Mouse (Mus musculus) heart, adult 2 months (tissue): ENCODE measurements around the gene Aph1c. TPM values are rescaled to one million over a fixed set of nuclear protein-coding genes. Genes with fewer than 3 reads are reported as not detected.
"Not testable (repeated sequence)": the region's sequence is repeated elsewhere in the genome, so short reads cannot be mapped to it uniquely, and the experiment has no call there.

Source experiments
- DNase-seq, 2 experiments: peaks; one replicate each; pipeline ENCODE4 v3.0.0; 2021
- H3K27ac ChIP-seq: fragments of 200-600 bp; 2 replicates; pipeline ENCODE4 v1.8.1; 2022
- H3K27me3 ChIP-seq: fragments of 200-500 bp; 2 replicates; pipeline ENCODE4 v1.6.1; 2012; ENCODE audit warnings: mild to moderate bottlenecking, low read length, inconsistent platforms, mixed read lengths; ENCODE audit not compliant: control insufficient read depth, insufficient read depth
- H3K36me3 ChIP-seq: fragments of 200-500 bp; 2 replicates; pipeline ENCODE4 v1.6.1; 2012; ENCODE audit warnings: low read length, inconsistent platforms; ENCODE audit not compliant: control insufficient read depth, insufficient read depth
- H3K4me1 ChIP-seq: fragments of 200-500 bp; 2 replicates; pipeline ENCODE4 v1.6.1; 2011; ENCODE audit warnings: low read length; ENCODE audit not compliant: control insufficient read depth, insufficient read depth
- H3K4me3 ChIP-seq: fragments of 200-600 bp; 2 replicates; pipeline ENCODE4 v1.8.1; 2022
- H3K79me2 ChIP-seq: fragments of 200-500 bp; replicated peaks from 2 replicates; pipeline ENCODE4 v1.6.1; 2012; ENCODE audit warnings: mild to moderate bottlenecking, inconsistent platforms, low read length, moderate library complexity, mixed read lengths; ENCODE audit not compliant: control insufficient read depth, insufficient read depth
- H3K9ac ChIP-seq: fragments of 200-500 bp; 2 replicates; pipeline ENCODE4 v1.6.1; 2012; ENCODE audit warnings: low read depth, mild to moderate bottlenecking, control low read depth, inconsistent platforms, low read length, mixed read lengths
- CTCF ChIP-seq: fragments of 200-600 bp; IDR thresholded peaks from 2 replicates; pipeline ENCODE4 v1.8.1; 2022; ENCODE audit warnings: antibody characterized with exemption, mild to moderate bottlenecking, moderate library complexity
- EP300 ChIP-seq: fragments of 200-500 bp; IDR thresholded peaks from 2 replicates; pipeline ENCODE4 v1.6.1; 2011; ENCODE audit warnings: low read depth, low read length, control low read depth; ENCODE audit not compliant: insufficient read depth
- POLR2A ChIP-seq: fragments of 200-500 bp; IDR thresholded peaks from 2 replicates; pipeline ENCODE4 v1.6.1; 2011; ENCODE audit warnings: mild to moderate bottlenecking, low read depth, low read length, control low read depth; ENCODE audit not compliant: insufficient read depth
- WGBS: fragments of 180-500 bp; shearing (Covaris S2); methylation state at CpG from one replicate; pipeline ENCODE4 v1.1.7; 2018; 5-methylcytosine and 5-hydroxymethylcytosine counted together
- intact Hi-C: fragments of 180-260 bp; cut with DNase I; formaldehyde crosslinking; loops from one replicate; pipeline ENCODE4 v1.15.1; 2025
- polyA plus RNA-seq: library from polyadenylated mRNA; depleted of rRNA; stranded (reverse); fragments of >200 nt; gene quantifications from 2 replicates; pipeline ENCODE4 v1.2.3, GENCODE M21; 2012; rRNA removed
- total RNA-seq, 2 experiments: library from RNA; stranded (reverse); gene quantifications; 2 replicates each; pipeline ENCODE4 v1.2.3; 2021

Gene Aph1c
- total and polyA plus RNA-seq, 3 experiments, result 0.43 to 1.2 (median 1.1) TPM

DNA sequence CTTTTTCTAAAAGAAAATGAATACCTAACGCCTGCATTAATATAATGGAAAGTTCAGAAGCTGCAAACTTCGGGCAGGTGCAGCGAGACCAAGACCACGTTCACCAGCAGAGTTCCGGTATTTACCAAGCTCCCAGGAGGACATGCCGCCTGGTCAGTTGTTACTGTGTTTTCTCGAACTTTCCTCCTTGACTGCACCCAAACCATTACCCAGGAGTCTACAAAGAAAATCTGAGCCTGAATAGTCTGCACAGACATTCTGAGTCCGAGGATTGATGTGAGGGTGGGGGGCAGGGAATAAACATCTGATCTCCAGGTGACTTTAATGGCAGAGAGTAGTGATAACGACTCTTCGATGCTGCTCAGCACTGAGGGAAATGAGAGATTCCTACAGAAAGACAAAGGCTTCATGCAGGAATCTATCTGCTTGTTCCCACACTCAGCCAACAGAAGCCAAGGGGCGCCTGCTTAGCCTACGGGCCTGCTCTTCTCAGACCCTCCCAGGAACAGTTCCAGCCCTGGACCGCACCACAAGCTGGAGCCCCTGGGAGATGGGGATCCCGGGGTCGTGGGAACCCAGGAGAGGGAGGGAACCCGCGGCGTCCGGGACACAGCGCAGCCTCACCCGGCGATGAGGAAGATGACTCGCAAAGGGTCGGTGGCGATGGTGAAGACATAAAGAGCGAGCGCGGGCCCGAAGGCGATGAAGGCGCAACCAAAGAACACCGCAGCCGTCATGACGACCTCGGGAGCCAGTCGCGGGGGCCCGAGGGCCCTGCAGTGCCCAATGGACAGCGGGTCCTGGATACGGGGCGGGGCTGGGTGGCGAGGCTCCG is 39.7 kb downstream of the Aph1c start:
- H3K4me3 ChIP-seq, result peak overlapping the region; percentile 75

DNA sequence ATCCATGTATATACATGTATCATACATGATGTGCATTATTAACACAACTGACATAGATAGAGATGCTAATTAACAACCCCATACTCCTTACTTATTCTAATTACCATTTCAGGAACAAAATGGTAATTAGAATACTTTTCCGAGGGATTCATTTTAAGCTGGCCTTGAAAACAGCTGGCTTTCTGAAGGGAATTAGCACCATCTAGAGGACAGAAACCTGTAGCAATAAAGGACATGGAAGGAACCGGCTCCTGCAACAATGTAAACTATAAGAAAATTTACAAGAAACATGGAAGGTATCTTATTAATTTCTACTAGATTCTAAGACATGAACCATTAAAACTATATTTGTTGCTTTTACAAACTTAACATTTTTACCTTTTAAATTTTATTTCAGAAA is 46.7 kb downstream of the Aph1c start:
- 11% methylated on average over 2 of the region's 2 CpGs for WGBS
- DNase-seq, result no peak
- H3K79me2 ChIP-seq, result no peaks in the 10 kb centered on the region
- no peak overlapping the region for H3K4me3 ChIP-seq
- H3K4me1 ChIP-seq, result no peaks in the 10 kb centered on the region
- TF ChIP-seq EP300 (no peak), CTCF (peak; percentile 81), POLR2A (no peak)
- H3K27ac ChIP-seq, result no peak overlapping the region
- intact Hi-C loops, result loop anchor here (1.0 to 5.0 kb wide), 3 partner anchors 142 to 323 kb away; partner anchors contain the start of gene Fbxl22
- no peak overlapping the region for H3K9ac ChIP-seq
- H3K36me3 ChIP-seq, result no peaks in the 10 kb centered on the region
- H3K27me3 ChIP-seq, result no peaks in the 10 kb centered on the region

More for the DNA sequence above, 39.7 kb downstream of the Aph1c start:
- peak overlapping the region; percentile 88 for H3K27ac ChIP-seq
- intact Hi-C loops, result loop anchor here (2.0 kb wide), 1 partner anchor 40 kb away; the partner anchor contains the start of gene Aph1c
- TF ChIP-seq EP300 (no peak), CTCF (no peak), POLR2A (no peak; the same call in 1 of the 2 replicates)
- no peaks in the 10 kb centered on the region for H3K36me3 ChIP-seq
- no peaks in the 10 kb centered on the region for H3K27me3 ChIP-seq
- WGBS, result 3% methylated on average over 43 of the region's 43 CpGs
- no peaks in the 10 kb centered on the region for H3K79me2 ChIP-seq
- peak overlapping the region; percentile 84 for H3K9ac ChIP-seq
- no peak for DNase-seq
- H3K4me1 ChIP-seq, result no peaks in the 10 kb centered on the region; the same call in 1 of the 2 replicates

DNA sequence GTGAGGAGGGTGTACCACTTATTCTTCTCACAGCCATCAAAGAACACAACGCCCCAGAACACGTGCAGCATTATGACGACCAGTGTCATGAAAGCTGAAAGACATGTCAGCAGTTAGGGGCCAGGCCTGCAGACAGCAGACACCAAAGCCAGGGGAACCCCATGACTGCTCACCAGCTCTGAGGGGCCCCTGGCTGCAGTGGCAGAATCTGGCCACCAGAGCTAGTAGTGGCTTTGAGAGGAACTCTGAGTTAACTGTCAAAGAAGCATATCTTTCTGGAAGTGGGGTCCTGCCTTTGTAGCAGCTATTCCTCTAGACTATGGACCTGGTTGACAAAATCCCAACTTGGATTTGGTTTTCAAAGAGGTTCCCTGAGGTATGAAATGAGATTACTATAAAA is 50.0 kb downstream of the Aph1c start:
- TF ChIP-seq CTCF, result peak; percentile 29; the same call in 1 of the 2 replicates
- H3K27ac ChIP-seq, H3K27me3 ChIP-seq, H3K79me2 ChIP-seq, intact Hi-C loops, H3K9ac ChIP-seq, H3K4me3 ChIP-seq, H3K36me3 ChIP-seq, DNase-seq, H3K4me1 ChIP-seq: not testable (repeated sequence)
- 83% methylated on average over 1 of the region's 3 CpGs for WGBS

DNA sequence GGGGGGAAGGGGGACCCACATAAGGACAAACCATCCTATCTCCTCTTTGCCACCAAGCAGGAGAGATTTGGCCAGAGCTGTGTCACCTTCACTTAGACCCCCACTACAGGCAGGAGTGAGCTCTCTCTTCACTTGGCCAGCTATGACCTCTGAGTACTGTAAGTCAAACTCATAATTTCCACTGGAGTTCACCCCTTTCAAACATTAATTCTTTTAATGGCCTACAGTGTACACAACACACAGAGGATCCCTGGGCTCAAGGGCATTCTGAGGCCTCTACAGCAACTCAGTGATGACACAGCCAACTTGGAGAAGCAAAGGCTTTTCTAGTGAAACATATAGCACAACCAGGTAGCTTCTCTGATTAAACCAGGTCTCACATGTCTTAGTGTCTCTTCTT is 63.8 kb downstream of the Aph1c start:
- no peak overlapping the region for H3K9ac ChIP-seq
- TF ChIP-seq EP300 (no peak), POLR2A (no peak), CTCF (no peak)
- H3K27ac ChIP-seq, result no peak overlapping the region
- H3K4me3 ChIP-seq, result no peak overlapping the region
- intact Hi-C loops, result loop anchor here (5.0 kb wide), 1 partner anchor 118 kb away; no protein-coding TSS in a partner anchor
- H3K27me3 ChIP-seq, result no peaks in the 10 kb centered on the region
- no peaks in the 10 kb centered on the region for H3K4me1 ChIP-seq
- DNase-seq, result no peak
- no peaks in the 10 kb centered on the region for H3K79me2 ChIP-seq
- H3K36me3 ChIP-seq, result no peaks in the 10 kb centered on the region

DNA sequence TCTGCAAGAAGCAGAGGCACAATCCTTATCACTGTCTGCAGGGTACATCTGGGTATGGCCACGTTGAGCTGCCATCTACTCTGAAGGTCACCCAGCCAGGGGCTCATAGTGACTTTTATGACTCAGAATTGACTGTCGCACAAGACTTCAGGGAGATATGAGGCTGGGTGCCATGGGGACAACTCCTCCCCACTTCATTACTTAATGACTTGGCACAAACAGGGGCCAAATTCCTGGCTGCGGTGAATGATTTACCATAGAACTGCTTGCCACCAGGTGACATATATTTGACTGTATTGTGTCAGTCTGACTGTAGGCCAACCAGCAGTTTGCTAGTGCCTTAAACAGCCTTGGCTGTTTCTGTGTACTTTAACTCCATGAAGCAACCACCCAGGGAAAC is 65.3 kb downstream of the Aph1c start:
- intact Hi-C loops, result no loop called here
- no peak overlapping the region for H3K9ac ChIP-seq
- no peak overlapping the region for H3K4me3 ChIP-seq
- no peaks in the 10 kb centered on the region for H3K79me2 ChIP-seq
- no peaks in the 10 kb centered on the region for H3K36me3 ChIP-seq
- DNase-seq, result no peak
- no peaks in the 10 kb centered on the region for H3K4me1 ChIP-seq
- no peaks in the 10 kb centered on the region for H3K27me3 ChIP-seq
- TF ChIP-seq CTCF, result no peak
- no peak for TF ChIP-seq POLR2A
- TF ChIP-seq EP300, result no peak
- 46% methylated on average over 3 of the region's 3 CpGs for WGBS
- H3K27ac ChIP-seq, result no peak overlapping the region

DNA sequence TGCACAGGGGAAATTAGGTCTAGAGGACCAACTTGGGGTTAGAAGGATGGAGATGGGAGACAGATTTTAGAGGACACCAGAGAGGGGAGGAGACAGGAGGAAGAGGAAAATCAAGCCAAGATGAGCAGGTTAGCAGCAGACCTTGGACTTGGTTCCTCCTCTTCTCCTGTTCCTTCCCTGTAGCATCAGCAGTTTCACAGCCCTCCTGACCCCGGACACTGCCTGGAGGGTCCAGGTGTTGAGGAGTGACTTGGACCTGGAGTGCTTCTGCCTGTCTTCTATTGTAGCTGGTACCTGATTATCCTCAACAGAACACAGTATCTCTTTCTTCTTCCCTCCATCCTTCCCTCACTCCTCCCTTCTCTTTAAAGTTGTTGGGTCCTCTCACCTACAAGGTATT is 65.8 kb downstream of the Aph1c start:
- Histone ChIP-seq H3K27ac (no peak overlapping the region), H3K27me3 (no peaks in the 10 kb centered on the region), H3K9ac (no peak overlapping the region), H3K79me2 (no peaks in the 10 kb centered on the region), H3K4me1 (no peaks in the 10 kb centered on the region), H3K4me3 (no peak overlapping the region), H3K36me3 (no peaks in the 10 kb centered on the region)
- intact Hi-C loops, result no loop called here
- TF ChIP-seq CTCF, result no peak
- no peak for DNase-seq
- WGBS, result 86% methylated on average over 1 of the region's 1 CpGs

Other genes starting within 250 kb of the Aph1c start
- 10 to 100 TPM; 20.6 to 20.7 TPM for gene Usp3, start 241.6 kb downstream of the Aph1c start, total RNA-seq
- gene Usp3, start 241.6 kb downstream of the Aph1c start, polyA plus RNA-seq, result 7.2 and 10.2 TPM in 2 replicates
- not detected for gene Car12, start 121.0 kb downstream of the Aph1c start, total RNA-seq
- gene Car12, start 121.0 kb downstream of the Aph1c start, polyA plus RNA-seq, result not detected in 2 replicates
- gene Aph1b, start 39.2 kb downstream of the Aph1c start, total RNA-seq, result 1 to 10 TPM; 4.3 to 5.2 TPM
- gene Aph1b, start 39.2 kb downstream of the Aph1c start, polyA plus RNA-seq, result 2.3 and 5.4 TPM in 2 replicates
- under 1 TPM; 0.14 to 0.16 TPM for gene Gm10647, start 37.7 kb downstream of the Aph1c start, total RNA-seq
- 0.10 and 0.26 TPM in 2 replicates for gene Gm10647, start 37.7 kb downstream of the Aph1c start, polyA plus RNA-seq
- gene Rab8b, start 85.0 kb upstream of the Aph1c start, total RNA-seq, result 1 to 10 TPM; 8.5 to 9.8 TPM
- 5.5 and 10.0 TPM in 2 replicates for gene Rab8b, start 85.0 kb upstream of the Aph1c start, polyA plus RNA-seq
- 100 to 1,000 TPM; 157 to 180 TPM for gene Rps27l, start 111.4 kb upstream of the Aph1c start, total RNA-seq
- gene Rps27l, start 111.4 kb upstream of the Aph1c start, polyA plus RNA-seq, result 53.5 and 79.3 TPM in 2 replicates
- 10 to 100 TPM; 20.4 to 20.6 TPM for gene Lactb, start 140.8 kb upstream of the Aph1c start, total RNA-seq
- gene Lactb, start 140.8 kb upstream of the Aph1c start, polyA plus RNA-seq, result 6.8 and 10.8 TPM in 2 replicates
- gene Tpm1, start 214.7 kb upstream of the Aph1c start, total RNA-seq, result over 10,000 TPM in 1 of 2 experiments, 1,000 to 10,000 TPM in 1; 9,950 to 10,380 TPM
- gene Tpm1, start 214.7 kb upstream of the Aph1c start, polyA plus RNA-seq, result 5,659 and 10,700 TPM in 2 replicates